7 mouse cellular contexts compared by ENCODE assay signal in genomic region chr5:24100106-24100809, GRCm38 (mm10). TPM values are rescaled to one million over a fixed set of nuclear protein-coding genes. Genes with fewer than 3 reads are reported as not detected.
A peak's percentile ranks its signal among the peaks of the same experiment; 100 is the strongest.
DNase-seq lines count a peak whose midpoint lies in the region; ATAC-seq and TF ChIP-seq lines count a peak whose summit lies in the region.

Gene Klhl7 (plus strand): TSS chr5:24100605.

- H3K4me3 ChIP-seq in embryonic facial prominence, embryonic 10.5 days: peak within 1 kb of the TSS; percentile 90
- H3K4me3 ChIP-seq in limb, embryonic 12.5 days (replicated peaks): peak within 1 kb of the TSS; percentile 81
- peak within 1 kb of the TSS; percentile 68 for H3K4me3 ChIP-seq in midbrain, embryonic 15.5 days
- peak within 1 kb of the TSS; percentile 98 for H3K4me3 ChIP-seq in spleen, adult 2 months (ENCODE audit: extremely low read depth, insufficient read depth, insufficient read length)

- no peaks in the 10 kb centered on the region for H3K9me3 ChIP-seq in embryonic facial prominence, embryonic 10.5 days
- no peaks in the 10 kb centered on the region for H3K9me3 ChIP-seq in limb, embryonic 12.5 days
- no peaks in the 10 kb centered on the region for H3K9me3 ChIP-seq in midbrain, embryonic 15.5 days

- peak; percentile 93 for ATAC-seq in granulocyte monocyte progenitor cell, adult 5-6 weeks (replicated peaks; ENCODE audit: poor library complexity, severe bottlenecking)
- peak; percentile 94 for ATAC-seq in limb, embryonic 12.5 days (ENCODE audit: insufficient number of reproducible peaks, insufficient read depth, low FRiP score, low TSS enrichment, low read depth)
- peak; percentile 97 for ATAC-seq in midbrain, embryonic 15.5 days (replicated peaks)

- no peaks in the 10 kb centered on the region for H3K27me3 ChIP-seq in embryonic facial prominence, embryonic 10.5 days (replicated peaks; ENCODE audit: low read depth, poor library complexity, severe bottlenecking)
- no peaks in the 10 kb centered on the region for H3K27me3 ChIP-seq in limb, embryonic 12.5 days
- H3K27me3 ChIP-seq in midbrain, embryonic 15.5 days (replicated peaks): no peaks in the 10 kb centered on the region
- H3K27me3 ChIP-seq in spleen, adult 2 months (ENCODE audit: control insufficient read depth, insufficient read depth, low read length): no peaks in the 10 kb centered on the region

- H3K4me1 ChIP-seq in embryonic facial prominence, embryonic 10.5 days: peaks cover 10% of the 10 kb centered on the region
- H3K4me1 ChIP-seq in limb, embryonic 12.5 days (replicated peaks): no peaks in the 10 kb centered on the region
- H3K4me1 ChIP-seq in midbrain, embryonic 15.5 days: peaks cover 30% of the 10 kb centered on the region
- H3K4me1 ChIP-seq in spleen, adult 2 months (ENCODE audit: control insufficient read depth, insufficient read depth, insufficient read length): no peaks in the 10 kb centered on the region

- peak; percentile 23; the same call in 1 of the 2 replicates for TF ChIP-seq POLR2A in spleen, adult 2 months (IDR thresholded peaks at IDR 0.05; ENCODE audit: low read depth, low read length)

- DNase-seq in adrenal gland, postnatal 14 days: peak; percentile 95
- DNase-seq in embryonic facial prominence, embryonic 10.5 days (ENCODE audit: low spot score): peak; percentile 95
- peak; percentile 76 for DNase-seq in kidney, adult 11 months
- DNase-seq in spleen, adult 2 months (ENCODE audit: low read depth in 1 of 2, low spot score in 2 of 2): peak; percentile 70 to 71

- peak within 1 kb of the TSS; percentile 82 for H3K9ac ChIP-seq in limb, embryonic 12.5 days (replicated peaks)
- H3K9ac ChIP-seq in midbrain, embryonic 15.5 days: peak within 1 kb of the TSS; percentile 75

- WGBS in embryonic facial prominence, embryonic 10.5 days: 2% methylated on average over 47 of the region's 47 CpGs
- WGBS in limb, embryonic 12.5 days: 2% methylated on average over 44 of the region's 47 CpGs
- WGBS in midbrain, embryonic 15.5 days: 2% methylated on average over 47 of the region's 47 CpGs
- 3% methylated on average over 46 of the region's 47 CpGs for WGBS in spleen, adult 2 months

- TF ChIP-seq CTCF in spleen, adult 2 months (IDR thresholded peaks at IDR 0.05; ENCODE audit: extremely low read depth, insufficient read depth, insufficient read length, insufficient replicate concordance): 0 out of 2 replicates have a peak, but pooled peaks have one; percentile 3

- H3K27ac ChIP-seq in embryonic facial prominence, embryonic 10.5 days (replicated peaks): peak within 1 kb of the TSS; percentile 96
- peak within 1 kb of the TSS; percentile 92 for H3K27ac ChIP-seq in limb, embryonic 12.5 days
- peak within 1 kb of the TSS; percentile 96 for H3K27ac ChIP-seq in midbrain, embryonic 15.5 days
- peak within 1 kb of the TSS; percentile 66 for H3K27ac ChIP-seq in spleen, adult 2 months (ENCODE audit: insufficient read depth, low read length)

- H3K36me3 ChIP-seq in embryonic facial prominence, embryonic 10.5 days (replicated peaks): no peaks in the 10 kb centered on the region
- no peaks in the 10 kb centered on the region for H3K36me3 ChIP-seq in limb, embryonic 12.5 days
- H3K36me3 ChIP-seq in midbrain, embryonic 15.5 days (replicated peaks): no peaks in the 10 kb centered on the region
- H3K36me3 ChIP-seq in spleen, adult 2 months (ENCODE audit: control insufficient read depth, insufficient read depth, low read length): no peaks in the 10 kb centered on the region

- peak within 1 kb of the TSS; percentile 76 for H3K4me2 ChIP-seq in limb, embryonic 12.5 days
- peak within 1 kb of the TSS; percentile 67 for H3K4me2 ChIP-seq in midbrain, embryonic 15.5 days

RNA-seq across cellular contexts. Expression of gene Klhl7, which starts in this region (rescaled TPM):
- total RNA-seq in adrenal gland, postnatal 14 days (2021): 30.1 and 31.6 TPM in 2 replicates
- polyA plus RNA-seq in embryonic facial prominence, embryonic 10.5 days (2016; fragmentation: Nextera tagmentation; extraction: Ambion mirVana): 61.2 and 64.4 TPM in 2 replicates
- total RNA-seq in granulocyte monocyte progenitor cell, adult 5-6 weeks (2014; fragmentation: Nextera tagmentation): 10.5 and 21.3 TPM in 2 replicates
- 14.5 and 17.8 TPM in 2 replicates for total RNA-seq in granulocyte monocyte progenitor cell, adult 5-6 weeks (2017)
- polyA plus RNA-seq in limb, embryonic 12.5 days (2016; fragmentation: Nextera tagmentation; extraction: Ambion mirVana): 61.2 and 61.9 TPM in 2 replicates
- polyA plus RNA-seq in midbrain, embryonic 15.5 days (2015; fragmentation: Nextera tagmentation; extraction: Ambion mirVana): 143 and 159 TPM in 2 replicates
- 0.95 and 1.1 TPM in 2 replicates for polyA plus RNA-seq in spleen, adult 2 months (2012; rRNA removed)

Comparison
In these comparisons a context has a peak if more than half of its experiments do, and no peak if none do; other contexts are left out.
1. Peak in every context shown above with its lines: DNase-seq, ATAC-seq, H3K4me3 ChIP-seq and H3K27ac ChIP-seq.
2. RNA of gene Klhl7 (polyA plus RNA-seq): 143 to 159 TPM in midbrain, embryonic 15.5 days, 61.2 to 64.4 TPM in embryonic facial prominence, embryonic 10.5 days and 61.2 to 61.9 TPM in limb, embryonic 12.5 days; 0.95 to 1.1 TPM in spleen, adult 2 months; every median in the first group is over 10 times any median in the second.